Mouse (Mus musculus) brain, embryonic 18.5 days (tissue): Measurements from ENCODE around the gene Acaca.
A peak's percentile ranks its signal among the peaks of the same experiment; 100 is the strongest.
"Not testable (repeated sequence)": the region's sequence is repeated elsewhere in the genome, so short reads cannot be mapped to it uniquely, and the experiment has no call there.

Experiments used
- DNase-seq: peaks from one replicate; pipeline ENCODE4 v3.0.0-alpha.2; 2012; ENCODE audit warnings: low read depth, low spot score

Acaca gene

GRCm38 (mm10) chr11:84389332-84389731, 259.9 kb downstream of the Acaca start:
- no peak for DNase-seq

DNA sequence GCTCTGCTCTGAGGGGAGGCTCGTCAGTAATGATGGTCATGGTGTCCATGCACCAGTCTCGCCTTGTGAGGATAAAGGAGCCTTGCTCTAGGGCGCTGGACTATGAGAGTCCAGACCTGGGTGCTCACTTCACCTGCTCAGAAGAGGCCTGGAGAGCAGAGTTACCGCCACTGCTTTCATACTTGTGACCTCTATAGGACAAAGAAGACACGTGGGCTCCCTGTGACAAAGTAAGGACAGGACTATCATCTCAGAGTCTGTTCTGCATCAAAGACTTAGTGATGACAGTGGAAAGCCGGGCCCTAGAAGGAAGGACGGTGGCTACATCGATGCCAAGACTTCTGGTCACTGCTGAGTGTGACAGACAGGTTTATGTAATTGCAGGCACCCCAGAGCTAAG, 261.7 kb downstream of the Acaca start:
- no peak for DNase-seq

DNA sequence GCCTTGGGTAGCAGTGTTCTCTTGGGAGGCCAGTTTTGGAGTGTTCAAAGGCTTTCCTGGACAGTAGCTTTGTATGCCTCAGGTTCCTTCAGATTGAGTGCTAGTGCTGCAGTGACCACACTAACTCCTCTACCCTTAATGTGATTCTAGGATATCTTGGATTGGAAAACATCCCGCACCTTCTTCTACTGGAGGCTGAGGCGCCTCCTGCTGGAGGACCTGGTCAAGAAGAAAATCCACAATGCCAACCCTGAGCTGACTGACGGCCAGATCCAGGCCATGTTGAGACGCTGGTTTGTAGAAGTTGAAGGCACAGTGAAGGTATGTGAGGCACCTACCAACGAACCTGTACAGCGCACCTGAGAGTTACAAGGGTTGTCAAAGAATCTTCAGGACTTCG, 262.6 kb downstream of the Acaca start:
- DNase-seq = not testable (repeated sequence)

- DNase-seq = no peak
These were observed 264.1 kb downstream of the Acaca start for GRCm38 (mm10) chr11:84393571-84393970.

- no peak for DNase-seq
These were observed 265.5 kb downstream of the Acaca start for GRCm38 (mm10) chr11:84395010-84395409.

- no peak for DNase-seq
These were observed 277.3 kb downstream of the Acaca start for GRCm38 (mm10) chr11:84406733-84407132.

- DNase-seq = no peak
These were observed 280.9 kb downstream of the Acaca start for GRCm38 (mm10) chr11:84410383-84410782.

DNA sequence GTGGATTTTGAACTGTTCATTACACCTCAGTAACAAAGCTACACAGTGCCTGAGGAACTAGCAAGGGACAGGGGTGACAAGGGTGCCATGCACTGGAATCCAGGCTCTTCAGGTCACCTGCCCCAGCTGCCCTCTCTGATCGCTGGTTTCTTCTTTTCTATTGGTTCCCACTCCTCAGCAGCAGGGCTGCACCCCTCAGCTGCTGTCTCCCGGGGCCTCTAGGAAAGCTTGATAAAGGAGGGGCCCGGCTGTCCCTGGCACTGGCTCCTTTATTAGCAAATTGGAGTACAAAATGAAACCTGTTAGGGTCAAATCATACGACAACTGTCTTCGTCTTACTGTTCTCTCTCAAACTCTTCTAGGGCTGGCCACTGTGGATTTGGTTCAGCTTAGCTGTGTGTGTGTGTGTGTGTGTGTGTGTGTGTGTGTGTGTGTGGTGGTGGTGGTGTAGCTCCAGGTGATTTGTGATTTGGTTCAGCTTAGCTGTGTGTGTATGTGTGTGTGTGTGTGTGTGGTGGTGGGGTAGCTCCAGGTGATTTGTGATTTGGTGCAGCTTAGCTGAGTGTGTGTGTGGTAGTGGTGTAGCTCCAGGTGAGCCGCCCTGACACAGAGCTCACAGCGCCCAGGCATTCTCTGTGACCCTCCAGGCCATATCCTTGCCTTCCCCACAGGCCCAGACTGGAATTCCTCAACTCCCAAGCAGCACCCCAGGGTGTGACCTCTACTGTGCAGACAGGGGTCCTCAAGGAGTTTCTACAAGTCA, 281.6 kb downstream of the Acaca start:
- DNase-seq = no peak

DNA sequence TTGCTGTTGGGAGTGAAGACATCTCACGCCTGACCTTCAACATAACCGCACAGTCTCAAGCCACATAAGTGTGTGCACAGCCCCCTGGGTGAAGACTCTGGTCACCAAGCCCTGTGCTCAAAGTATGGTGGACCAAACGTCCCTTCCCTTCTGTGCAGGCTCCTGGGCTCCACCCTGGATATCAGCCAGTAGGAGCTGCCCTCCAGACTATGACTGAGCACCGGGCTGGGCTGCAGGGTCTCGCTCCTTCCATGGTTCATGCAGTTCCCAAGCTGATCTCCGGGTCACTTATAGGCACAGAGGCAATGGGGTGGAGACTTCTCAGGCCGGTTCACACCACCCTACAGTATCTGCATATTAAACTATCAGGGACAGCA, 282.2 kb downstream of the Acaca start:
- no peak for DNase-seq

GRCm38 (mm10) chr11:84412201-84412934, 282.9 kb downstream of the Acaca start:
- DNase-seq = no peak

DNA sequence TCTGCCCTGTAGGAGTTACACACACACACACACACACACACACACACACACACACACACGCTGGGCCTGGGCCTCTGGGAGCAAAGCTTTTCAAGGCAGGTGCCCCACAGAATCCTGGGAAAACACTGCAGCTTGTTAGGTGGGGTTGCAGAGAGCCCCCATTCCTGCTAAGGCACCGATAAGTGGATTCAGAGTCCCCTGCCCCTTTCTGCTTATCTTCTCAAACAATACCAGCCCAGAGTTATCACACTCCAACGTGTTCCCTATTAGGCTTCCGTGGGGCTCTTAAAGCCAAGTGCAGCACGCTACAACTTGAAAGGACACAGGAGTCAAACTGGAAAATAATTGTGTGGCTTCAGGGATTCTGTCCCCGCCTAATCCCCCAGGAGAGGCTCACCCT, 283.6 kb downstream of the Acaca start:
- DNase-seq = no peak

DNA sequence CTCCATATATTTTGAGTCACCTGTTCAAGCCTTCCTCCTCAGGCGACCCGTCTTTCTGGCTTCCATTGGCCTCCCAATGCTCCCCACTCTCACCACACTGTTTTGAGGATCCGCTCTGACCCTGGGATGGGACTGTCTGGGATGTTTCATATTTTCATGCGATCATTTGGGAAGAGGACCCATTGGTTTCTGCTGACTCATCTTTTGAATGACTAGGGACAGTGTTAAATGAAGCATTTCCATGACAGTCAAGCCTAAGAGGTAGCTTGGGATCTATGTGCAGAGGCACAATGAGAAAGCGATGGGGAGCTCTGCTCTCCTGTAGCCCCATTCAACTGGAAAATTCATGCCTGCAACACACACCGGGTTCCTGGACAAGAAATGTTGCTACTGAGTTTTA, 291.3 kb downstream of the Acaca start:
- DNase-seq = no peak

GRCm38 (mm10) chr11:84425736-84426632, 296.5 kb downstream of the Acaca start:
- no peak for DNase-seq

GRCm38 (mm10) chr11:84426633-84426998, 297.1 kb downstream of the Acaca start:
- DNase-seq = no peak

DNA sequence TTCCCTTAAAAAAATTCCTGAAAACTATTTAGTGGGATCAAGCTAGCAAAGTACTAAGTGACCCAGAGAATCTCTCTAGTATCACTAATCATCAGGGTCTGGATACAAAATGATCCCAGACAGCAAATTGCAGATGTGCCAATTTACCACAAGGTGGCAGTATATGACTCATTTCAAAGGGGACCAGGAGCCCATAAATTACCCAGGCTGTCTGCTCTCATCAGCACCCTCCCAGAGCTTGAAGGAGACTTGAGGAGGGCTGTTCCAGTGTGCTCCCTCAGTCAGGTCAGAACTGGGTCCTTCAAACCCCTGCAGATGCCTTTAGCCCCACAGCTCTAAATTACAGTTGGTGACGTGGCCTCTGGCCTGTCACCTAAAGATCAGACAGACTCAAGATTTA, 300.1 kb downstream of the Acaca start:
- peak; percentile 46 for DNase-seq

DNA sequence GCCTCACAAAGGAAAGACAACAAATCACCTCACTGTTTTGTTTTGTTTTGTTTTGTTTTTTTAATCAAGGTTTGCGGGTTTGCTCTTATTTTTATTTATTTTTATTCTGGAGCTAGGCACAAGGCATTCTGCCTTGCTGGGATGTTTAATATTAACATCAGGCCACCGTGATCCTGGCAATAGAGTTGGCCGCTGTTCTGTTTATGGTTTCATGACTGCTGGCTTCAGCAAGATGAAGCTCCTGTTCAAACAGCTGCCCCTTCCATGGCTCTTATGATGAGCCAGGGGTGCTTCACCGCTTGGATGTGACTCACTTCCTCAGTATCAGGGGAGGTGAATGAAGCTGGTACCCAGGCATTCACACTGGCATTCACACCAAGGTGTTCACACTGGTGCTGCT, 300.9 kb downstream of the Acaca start:
- no peak for DNase-seq

- DNase-seq = no peak
These were observed 305.4 kb downstream of the Acaca start for GRCm38 (mm10) chr11:84434879-84435278.

DNA sequence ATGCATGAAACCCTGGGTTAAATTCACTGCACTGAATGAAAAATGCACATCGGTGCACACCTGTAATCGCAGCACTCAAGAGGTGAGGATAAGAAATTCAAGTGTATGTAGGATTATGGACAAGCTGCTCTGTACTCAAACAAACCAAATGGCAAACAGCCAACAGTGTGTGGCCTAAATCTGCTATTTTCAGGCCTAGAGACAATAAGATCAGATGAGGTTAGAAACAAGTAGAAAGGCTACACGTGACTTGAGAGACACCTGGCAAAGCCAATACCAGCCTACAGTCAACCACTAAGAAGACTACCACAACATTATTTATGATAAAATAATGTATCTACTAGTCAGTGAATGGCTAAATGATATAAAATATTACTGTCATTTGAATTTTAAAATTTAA, 310.9 kb downstream of the Acaca start:
- no peak for DNase-seq

DNA sequence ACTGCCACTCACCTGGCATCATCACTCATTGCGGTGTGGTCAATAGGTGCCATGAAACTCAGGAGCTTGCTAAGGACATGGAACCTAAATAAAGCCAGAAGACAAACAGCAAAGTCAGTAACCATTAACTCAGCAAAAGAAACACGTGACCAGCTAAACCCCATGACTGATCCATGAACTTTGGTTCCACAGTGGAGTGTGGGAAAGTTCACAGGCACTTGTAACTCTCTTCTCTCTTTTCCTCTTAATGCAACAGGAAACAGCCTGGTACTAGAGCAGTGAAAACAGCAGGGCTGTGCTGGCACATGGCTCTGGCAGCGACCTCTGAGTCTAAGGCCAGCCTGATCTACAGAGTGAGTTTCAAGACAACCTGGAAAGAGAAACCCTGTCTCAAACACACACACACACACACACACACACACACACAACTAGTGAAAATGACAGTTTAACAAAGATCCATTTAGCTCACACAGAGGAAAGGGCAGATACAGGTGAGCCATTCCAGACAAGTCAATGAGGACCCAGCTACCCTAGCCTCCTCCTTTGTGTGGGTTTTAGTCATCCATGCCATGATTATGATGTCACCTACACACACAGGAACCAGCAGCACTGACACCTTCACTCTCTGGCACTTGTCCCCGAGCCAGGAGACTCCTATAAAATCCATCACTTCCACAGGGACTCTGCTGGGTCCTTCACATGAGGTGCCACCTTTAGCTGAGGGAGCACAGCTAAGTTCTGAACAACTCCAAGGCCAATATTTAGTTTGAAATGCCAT, 313.3 kb downstream of the Acaca start:
- no peak for DNase-seq
